Mouse (Mus musculus) liver, postnatal 0 days (tissue): ENCODE results near the gene Ano8. TPM values are rescaled to one million over a fixed set of nuclear protein-coding genes. Genes with fewer than 3 reads are reported as not detected.
"Not testable (repeated sequence)": the region's sequence is repeated elsewhere in the genome, so short reads cannot be mapped to it uniquely, and the experiment has no call there.

Experiments
- ATAC-seq: fragments of 200-750 bp; cut with Nextera tagmentation; 2 replicates; pipeline ENCODE4 v1.8.0; 2017; ENCODE audit warnings: mild to moderate bottlenecking, moderate library complexity
- DNase-seq: peaks from one replicate; pipeline ENCODE4 v3.0.0-alpha.2; 2016
- H3K27ac ChIP-seq: fragments of 300-500 bp; sonication (generic); 2 replicates; pipeline ENCODE4 v1.5.1; 2014; ENCODE audit warnings: antibody characterized with exemption, moderate library complexity, mild to moderate bottlenecking, low read depth
- H3K27me3 ChIP-seq: fragments of 300-500 bp; sonication (generic); 2 replicates; pipeline ENCODE4 v1.6.1; 2014; ENCODE audit warnings: low read length, control low read depth, mixed read lengths; ENCODE audit not compliant: insufficient read depth
- H3K36me3 ChIP-seq: fragments of 300-500 bp; sonication (generic); replicated peaks from 2 replicates; pipeline ENCODE4 v1.6.1; 2014; ENCODE audit warnings: mild to moderate bottlenecking, control low read depth, low read length, moderate library complexity, mixed read lengths; ENCODE audit not compliant: insufficient read depth
- H3K4me1 ChIP-seq: fragments of 300-500 bp; sonication (generic); 2 replicates; pipeline ENCODE4 v1.6.1; 2014; ENCODE audit warnings: antibody characterized with exemption, mild to moderate bottlenecking, control low read depth; ENCODE audit not compliant: insufficient read depth
- H3K4me2 ChIP-seq: fragments of 300-500 bp; sonication (generic); 2 replicates; pipeline ENCODE4 v1.6.1; 2014; ENCODE audit warnings: low read depth, mild to moderate bottlenecking, low read length, moderate library complexity, mixed read lengths
- H3K4me3 ChIP-seq: fragments of 300-500 bp; sonication (generic); 2 replicates; pipeline ENCODE4 v1.5.1; 2014; ENCODE audit warnings: low read depth, low read length
- H3K9ac ChIP-seq: fragments of 300-500 bp; sonication (generic); replicated peaks from 2 replicates; pipeline ENCODE4 v1.6.1; 2014; ENCODE audit warnings: mild to moderate bottlenecking, moderate library complexity
- H3K9me3 ChIP-seq: fragments of 300-500 bp; sonication (generic); 2 replicates; pipeline ENCODE4 v1.6.1; 2016; ENCODE audit warnings: mild to moderate bottlenecking, control low read depth, low read length, mixed read lengths
- CTCF ChIP-seq: sonication (generic); IDR thresholded peaks from 2 replicates; pipeline ENCODE4 v1.5.1; 2016; ENCODE audit warnings: antibody characterized with exemption, low read depth
- EP300 ChIP-seq: IDR thresholded peaks from 2 replicates; pipeline ENCODE4 v1.6.1; 2016; ENCODE audit warnings: antibody characterized with exemption, low read depth, mild to moderate bottlenecking
- WGBS: fragments of 180-500 bp; shearing (Covaris S2); extraction: QIAGEN DNeasy Blood & Tissue Kit; methylation state at CpG from one replicate; pipeline ENCODE4 v1.1.7; 2014; ENCODE audit not compliant: insufficient replicate concordance; 5-methylcytosine and 5-hydroxymethylcytosine counted together
- polyA plus RNA-seq: library from polyadenylated mRNA; unstranded; fragments of >200 nt; fragmentation: Nextera tagmentation; extraction: Ambion mirVana; gene quantifications from 2 replicates; pipeline ENCODE4 v1.2.1, GENCODE M21; 2015

Ano8 gene
- polyA plus RNA-seq, result 0.14 and 0.27 TPM in 2 replicates

- H3K27me3 ChIP-seq, result no peaks in the 10 kb centered on the region; the same call in 1 of the 2 replicates
- peak within 1 kb of the TSS; percentile 78 for H3K4me2 ChIP-seq
- TF ChIP-seq CTCF (no peak), EP300 (no peak)
- H3K36me3 ChIP-seq, result 0 out of 2 replicates have a peak, but pooled peaks cover 3% of the 10 kb centered on the region
- no peak within 1 kb of the TSS for H3K27ac ChIP-seq
- DNase-seq, result peak; percentile 77
- no peaks in the 10 kb centered on the region for H3K9me3 ChIP-seq
- H3K4me1 ChIP-seq, result peaks cover 22% of the 10 kb centered on the region
- H3K4me3 ChIP-seq, result peak within 1 kb of the TSS; percentile 57
- H3K9ac ChIP-seq, result peak within 1 kb of the TSS; percentile 62
- peak; percentile 9; the same call in 1 of the 2 replicates for ATAC-seq
- WGBS, result 6% methylated on average over 43 of the region's 58 CpGs
These were observed at the start of gene Ano8 for GRCm38 (mm10) chr8:71485142-71486135. TSS of gene Ano8 (minus strand) at chr8:71485963.

GRCm38 (mm10) chr8:71534263-71534810 is 48.6 kb upstream of the Ano8 start:
- DNase-seq (no peak), ATAC-seq (no peak)
- Histone ChIP-seq H3K27me3 (no peaks in the 10 kb centered on the region), H3K4me2 (no peak overlapping the region), H3K36me3 (no peaks in the 10 kb centered on the region), H3K4me1 (peaks cover 30% of the 10 kb centered on the region), H3K27ac (no peak overlapping the region), H3K9ac (no peak overlapping the region), H3K4me3 (no peak overlapping the region), H3K9me3 (no peaks in the 10 kb centered on the region)
- WGBS, result 43% methylated on average over 3 of the region's 3 CpGs
- TF ChIP-seq CTCF (peak; percentile 31), EP300 (no peak)

DNA sequence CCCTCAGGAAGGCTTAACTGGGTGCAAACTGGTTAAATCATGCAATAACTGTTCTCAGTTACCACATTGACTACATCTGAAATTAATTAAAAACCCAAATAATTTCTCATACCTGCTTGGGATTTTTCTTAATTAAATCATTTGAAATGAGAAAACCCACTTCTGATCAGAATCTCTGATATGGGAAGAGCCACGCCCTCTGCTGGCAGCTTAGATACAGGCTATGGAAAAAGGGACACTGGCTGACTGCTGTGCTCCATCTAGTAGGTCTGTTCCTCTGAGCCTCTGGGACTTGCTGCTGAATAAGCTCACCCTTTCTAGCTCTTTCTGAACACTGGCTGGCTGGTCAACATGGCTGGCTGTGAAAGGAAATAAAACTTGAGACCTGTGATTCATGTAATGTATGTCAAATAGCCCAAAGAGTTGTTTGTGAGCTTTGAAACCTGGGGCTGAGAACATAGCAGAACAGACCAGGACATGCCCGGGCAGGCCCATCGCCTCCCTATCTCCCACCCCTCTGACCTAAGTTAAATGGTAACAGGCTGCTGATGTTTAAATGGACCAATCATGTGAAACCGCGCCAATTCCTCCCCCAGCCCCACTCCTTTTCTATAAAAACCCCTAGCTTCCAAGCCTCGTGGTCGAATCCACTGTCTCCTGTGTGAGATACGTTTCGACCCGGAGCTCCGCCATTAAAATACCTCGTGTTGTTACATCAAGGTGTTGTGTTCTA is 45.1 kb upstream of the Ano8 start:
- H3K9me3 ChIP-seq, H3K9ac ChIP-seq, DNase-seq, H3K4me2 ChIP-seq, H3K27me3 ChIP-seq, ATAC-seq, H3K27ac ChIP-seq, H3K36me3 ChIP-seq, H3K4me3 ChIP-seq: not testable (repeated sequence)
- peak; percentile 58 for TF ChIP-seq CTCF
- WGBS, result 62% methylated on average over 3 of the region's 12 CpGs
- peaks cover 12% of the 10 kb centered on the region for H3K4me1 ChIP-seq

DNA sequence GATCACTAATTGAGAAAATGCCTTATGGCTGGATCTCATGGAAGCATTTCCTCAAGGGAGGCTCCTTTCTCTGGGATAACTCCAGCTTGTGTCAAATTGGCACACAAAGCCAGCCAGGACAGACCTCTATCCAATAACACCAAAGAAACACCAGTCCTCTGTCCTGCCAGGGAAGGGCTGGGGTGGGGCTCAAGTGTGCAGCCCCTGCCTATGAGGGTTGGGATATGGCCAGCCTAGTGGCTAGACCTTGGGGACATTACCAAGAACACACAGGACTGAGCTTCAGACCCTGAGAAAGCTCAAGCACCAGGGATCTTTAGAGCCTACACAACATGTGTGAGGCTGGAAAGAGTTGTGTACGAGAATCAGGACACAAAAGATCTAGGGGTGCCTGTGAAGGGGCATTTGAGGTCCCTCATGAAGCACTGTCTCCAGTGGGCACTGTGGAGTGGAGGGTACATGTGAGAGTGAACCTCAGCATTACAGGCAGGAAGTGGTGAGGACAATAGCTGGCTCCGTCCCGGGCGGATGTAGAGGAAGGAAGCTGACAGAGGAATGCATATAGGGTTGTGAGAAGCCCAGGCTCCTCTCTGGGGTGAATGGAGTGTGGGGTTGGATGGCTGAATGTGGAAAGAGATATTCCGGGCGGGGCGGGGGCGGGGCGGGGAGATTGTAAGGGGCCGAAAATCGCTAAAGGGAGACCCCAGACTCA is 42.8 kb upstream of the Ano8 start:
- peak overlapping the region; percentile 84 for H3K27ac ChIP-seq
- peaks cover 3% of the 10 kb centered on the region; the same call in 1 of the 2 replicates for H3K4me1 ChIP-seq
- WGBS, result 31% methylated on average over 11 of the region's 11 CpGs
- H3K9ac ChIP-seq, result no peak overlapping the region
- no peaks in the 10 kb centered on the region for H3K9me3 ChIP-seq
- peaks cover 11% of the 10 kb centered on the region for H3K27me3 ChIP-seq
- no peak overlapping the region for H3K4me2 ChIP-seq
- no peak for TF ChIP-seq CTCF
- no peak for TF ChIP-seq EP300
- DNase-seq, result peak; percentile 38
- no peak overlapping the region for H3K4me3 ChIP-seq
- peak; percentile 63 for ATAC-seq
- no peaks in the 10 kb centered on the region for H3K36me3 ChIP-seq

DNA sequence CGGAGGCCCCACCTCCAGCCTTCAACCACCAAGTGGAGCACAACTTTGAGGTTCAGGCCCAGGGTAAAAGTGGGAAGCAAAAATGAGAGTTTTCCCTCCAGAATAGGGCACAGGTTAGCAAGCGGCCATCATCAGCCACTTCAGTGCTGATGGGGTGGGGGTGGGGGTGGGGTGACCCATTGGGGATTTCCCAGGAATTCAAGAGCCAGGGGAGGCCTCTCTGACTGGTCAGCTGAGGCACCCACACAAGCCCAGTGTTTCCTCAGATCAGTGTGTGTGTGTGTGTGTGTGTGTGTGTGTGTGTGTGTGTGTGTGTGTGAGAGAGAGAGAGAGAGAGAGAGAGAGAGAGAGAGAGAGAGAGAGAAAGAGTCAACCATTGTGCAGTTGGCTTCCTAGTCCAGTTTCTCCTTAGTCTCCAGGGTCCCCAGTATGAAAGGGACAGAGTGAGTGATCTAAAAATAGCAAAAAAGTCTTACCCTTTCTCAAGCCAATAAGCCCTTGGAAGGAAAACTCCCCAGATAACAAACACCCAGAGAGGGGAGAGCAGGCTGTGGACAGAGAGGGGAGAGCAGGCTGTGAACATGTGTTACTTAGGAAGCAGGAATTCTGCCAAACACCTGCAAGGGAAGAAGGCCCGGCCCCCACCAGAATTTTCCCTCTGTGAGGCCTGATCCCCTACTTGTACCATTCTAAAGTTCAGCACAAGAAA is 41.6 kb upstream of the Ano8 start:
- ATAC-seq, result no peak
- peak overlapping the region; percentile 84 for H3K27ac ChIP-seq
- H3K27me3 ChIP-seq, result peaks cover 11% of the 10 kb centered on the region
- peaks cover 3% of the 10 kb centered on the region; the same call in 1 of the 2 replicates for H3K4me1 ChIP-seq
- no peaks in the 10 kb centered on the region for H3K9me3 ChIP-seq
- TF ChIP-seq CTCF (no peak), EP300 (no peak)
- DNase-seq, result no peak
- H3K4me3 ChIP-seq, result no peak overlapping the region
- H3K9ac ChIP-seq, result no peak overlapping the region
- 40% methylated on average over 3 of the region's 3 CpGs for WGBS
- H3K4me2 ChIP-seq, result no peak overlapping the region
- H3K36me3 ChIP-seq, result no peaks in the 10 kb centered on the region
